Mouse (Mus musculus) MEL (cell line): Measurements from ENCODE around the gene Dnaic2. TPM values are rescaled to one million over a fixed set of nuclear protein-coding genes. Genes with fewer than 3 reads are reported as not detected.

Source experiments
- DNase-seq: peaks from one replicate; pipeline ENCODE4 v3.0.0; 2011; ENCODE audit warnings: low read depth, low spot score
- H3K27ac ChIP-seq: 2 replicates; pipeline ENCODE4 v1.5.1; 2012; ENCODE audit warnings: low read depth, mild to moderate bottlenecking, control low read depth, low read length, moderate library complexity; ENCODE audit not compliant: control insufficient read depth
- H3K27me3 ChIP-seq, 2 experiments: fragments of 150-350 bp in 1 of 2; sonication (generic) in 1 of 2; 2 replicates each; pipeline ENCODE4 v1.6.1; 2012; ENCODE audit warnings: low read length in 2 of 2, mild to moderate bottlenecking in 2 of 2, improper control_type of control experiment in 1 of 2, moderate library complexity in 1 of 2; ENCODE audit not compliant: insufficient read depth in 2 of 2, control insufficient read depth in 1 of 2
- H3K36me3 ChIP-seq, 2 experiments: 2 replicates each; pipeline ENCODE4 v1.6.1; 2012 to 2014; ENCODE audit warnings: low read length in 2 of 2, improper control_type of control experiment in 1 of 2, inconsistent platforms in 1 of 2, mild to moderate bottlenecking in 1 of 2; ENCODE audit not compliant: insufficient read depth in 2 of 2, control insufficient read depth in 1 of 2
- H3K4me1 ChIP-seq, 2 experiments: fragments of 150-350 bp in 1 of 2; sonication (generic) in 1 of 2; 2 replicates each; pipeline ENCODE4 v1.6.1; 2012; ENCODE audit warnings: low read length in 2 of 2, improper control_type of control experiment in 1 of 2, mild to moderate bottlenecking in 1 of 2; ENCODE audit not compliant: insufficient read depth in 2 of 2, control insufficient read depth in 1 of 2
- H3K4me3 ChIP-seq, 2 experiments: fragments of 150-350 bp in 1 of 2; sonication (generic) in 1 of 2; 2 replicates each; pipeline ENCODE4 v1.5.1; 2012; ENCODE audit warnings: low read depth in 2 of 2, low read length in 2 of 2, mild to moderate bottlenecking in 2 of 2, moderate library complexity in 2 of 2, control low read depth in 1 of 2, improper control_type of control experiment in 1 of 2; ENCODE audit not compliant: control insufficient read depth in 1 of 2, insufficient read depth in 1 of 2
- H3K79me2 ChIP-seq: 2 replicates; pipeline ENCODE4 v1.6.1; 2012; ENCODE audit warnings: mild to moderate bottlenecking, low read length, moderate library complexity; ENCODE audit not compliant: control insufficient read depth, poor library complexity, insufficient read depth
- H3K9ac ChIP-seq: 2 replicates; pipeline ENCODE4 v1.6.1; 2012; ENCODE audit warnings: low read depth, mild to moderate bottlenecking, control low read depth, low read length, moderate library complexity; ENCODE audit not compliant: control insufficient read depth, poor library complexity, severe bottlenecking
- H3K9me3 ChIP-seq: fragments of 150-350 bp; sonication (generic); replicated peaks from 2 replicates; pipeline ENCODE4 v1.6.1; 2012; ENCODE audit warnings: mild to moderate bottlenecking, low read length, improper control_type of control experiment, moderate library complexity; ENCODE audit not compliant: insufficient read depth
- BHLHE40 ChIP-seq: IDR thresholded peaks from 2 replicates; pipeline ENCODE4 v1.6.1; 2012; ENCODE audit warnings: low read depth, mild to moderate bottlenecking, inconsistent platforms, low read length, improper control_type of control experiment, borderline replicate concordance
- CHD1 ChIP-seq: IDR thresholded peaks from 2 replicates; pipeline ENCODE4 v1.6.1; 2012; ENCODE audit warnings: low read depth, mild to moderate bottlenecking, inconsistent platforms, low read length, improper control_type of control experiment
- CHD2 ChIP-seq: IDR thresholded peaks from 2 replicates; pipeline ENCODE4 v1.6.1; 2011; ENCODE audit warnings: low read length, improper control_type of control experiment
- GATA1 ChIP-seq: IDR thresholded peaks from 2 replicates; pipeline ENCODE4 v1.6.1; 2011; ENCODE audit warnings: low read depth, low read length, improper control_type of control experiment
- JUND ChIP-seq: IDR thresholded peaks from 2 replicates; pipeline ENCODE4 v1.6.1; 2011; ENCODE audit warnings: low read depth, mild to moderate bottlenecking, improper control_type of control experiment, low read length
- MAX ChIP-seq: IDR thresholded peaks from 2 replicates; pipeline ENCODE4 v1.6.1; 2011; ENCODE audit warnings: low read length, improper control_type of control experiment
- MYC ChIP-seq: IDR thresholded peaks from 2 replicates; pipeline ENCODE4 v1.6.1; 2011; ENCODE audit warnings: low read depth, mild to moderate bottlenecking, low read length, improper control_type of control experiment, moderate library complexity
- NELFE ChIP-seq: IDR thresholded peaks from 2 replicates; pipeline ENCODE4 v1.6.1; 2011; ENCODE audit warnings: low read depth, low read length, improper control_type of control experiment
- POLR2AphosphoS2 ChIP-seq: IDR thresholded peaks from 2 replicates; pipeline ENCODE4 v1.6.1; 2011; ENCODE audit warnings: low read length, improper control_type of control experiment
- RAD21 ChIP-seq: IDR thresholded peaks from 2 replicates; pipeline ENCODE4 v1.6.1; 2011; ENCODE audit warnings: mild to moderate bottlenecking, low read depth, low read length, improper control_type of control experiment
- RCOR1 ChIP-seq: IDR thresholded peaks from 2 replicates; pipeline ENCODE4 v1.6.1; 2012; ENCODE audit warnings: low read depth, mild to moderate bottlenecking, inconsistent platforms, low read length, improper control_type of control experiment
- TAL1 ChIP-seq: IDR thresholded peaks from 2 replicates; pipeline ENCODE4 v1.6.1; 2012; ENCODE audit warnings: mild to moderate bottlenecking, inconsistent platforms, low read length, moderate library complexity, mixed read lengths
- USF1 ChIP-seq: IDR thresholded peaks from 2 replicates; pipeline ENCODE4 v1.6.1; 2014; ENCODE audit warnings: low read depth, mild to moderate bottlenecking, inconsistent platforms, low read length, improper control_type of control experiment, moderate library complexity
- ZC3H11A ChIP-seq: IDR thresholded peaks from 2 replicates; pipeline ENCODE4 v1.6.1; 2012; ENCODE audit warnings: low read depth, mild to moderate bottlenecking, inconsistent platforms, low read length, improper control_type of control experiment
- polyA plus RNA-seq, 2 experiments: library from polyadenylated mRNA; stranded (reverse) in 1 of 2; unstranded in 1 of 2; fragments of >175 nt in 1 of 2; fragments of >200 nt in 1 of 2; gene quantifications; 2 replicates each; pipeline versions ENCODE4 v1.2.1 to v1.2.4; 2012; ENCODE audit warnings: low replicate concordance in 2 of 2, low read depth in 1 of 2; ENCODE audit not compliant: insufficient read length in 2 of 2, insufficient read depth in 1 of 2, missing spikeins in 1 of 2
- total RNA-seq: library from RNA; depleted of rRNA; stranded (reverse); fragments of 300-350 nt; gene quantifications from 2 replicates; pipeline ENCODE4 v1.2.3, GENCODE M21; 2012

Dnaic2 gene
- total and polyA plus RNA-seq, 3 experiments: not detected

GRCm38 (mm10) chr11:114797176-114797575 lies 70.0 kb downstream of the Dnaic2 start:
- H3K4me3 ChIP-seq: no peak overlapping the region
- H3K79me2 ChIP-seq: no peaks in the 10 kb centered on the region
- DNase-seq: no peak
- no peaks in the 10 kb centered on the region for H3K27me3 ChIP-seq
- H3K9me3 ChIP-seq: no peaks in the 10 kb centered on the region; the same call in 1 of the 2 replicates
- H3K36me3 ChIP-seq: no peaks in the 10 kb centered on the region
- H3K9ac ChIP-seq: no peak overlapping the region
- TF ChIP-seq BHLHE40 (no peak), ZC3H11A (no peak), POLR2AphosphoS2 (no peak)
- no peaks in the 10 kb centered on the region for H3K4me1 ChIP-seq
- H3K27ac ChIP-seq: no peak overlapping the region

GRCm38 (mm10) chr11:114797981-114798380 lies 70.8 kb downstream of the Dnaic2 start:
- no peak for DNase-seq
- Histone ChIP-seq H3K9me3 (no peaks in the 10 kb centered on the region; the same call in 1 of the 2 replicates), H3K36me3 (no peaks in the 10 kb centered on the region), H3K4me1 (no peaks in the 10 kb centered on the region), H3K4me3 (no peak overlapping the region), H3K9ac (no peak overlapping the region), H3K27me3 (no peaks in the 10 kb centered on the region), H3K79me2 (no peaks in the 10 kb centered on the region), H3K27ac (no peak overlapping the region)
- TF ChIP-seq BHLHE40 (no peak), GATA1 (no peak)

- DNase-seq: no peak
- Histone ChIP-seq H3K4me3 (no peak within 1 kb of the TSS), H3K79me2 (no peaks in the 10 kb centered on the region), H3K4me1 (no peaks in the 10 kb centered on the region), H3K9me3 (no peaks in the 10 kb centered on the region; the same call in 1 of the 2 replicates), H3K27me3 (no peaks in the 10 kb centered on the region), H3K27ac (no peak within 1 kb of the TSS), H3K36me3 (no peaks in the 10 kb centered on the region), H3K9ac (no peak within 1 kb of the TSS)
- TF ChIP-seq TAL1: no peak
- no peak for TF ChIP-seq USF1
- TF ChIP-seq JUND: no peak
- no peak for TF ChIP-seq CHD2
- no peak for TF ChIP-seq NELFE
- no peak for TF ChIP-seq CHD1
- no peak for TF ChIP-seq RAD21
- TF ChIP-seq GATA1: no peak
- TF ChIP-seq RCOR1: no peak
- TF ChIP-seq MAX: no peak
- TF ChIP-seq BHLHE40: no peak
- no peak for TF ChIP-seq MYC
Observed at GRCm38 (mm10) chr11:114798624-114799023, 71.4 kb downstream of the Dnaic2 start, which contains the start of gene Gpr142. TSS of gene Gpr142 (plus strand) at chr11:114798924.
